In the genomic region with DNA sequence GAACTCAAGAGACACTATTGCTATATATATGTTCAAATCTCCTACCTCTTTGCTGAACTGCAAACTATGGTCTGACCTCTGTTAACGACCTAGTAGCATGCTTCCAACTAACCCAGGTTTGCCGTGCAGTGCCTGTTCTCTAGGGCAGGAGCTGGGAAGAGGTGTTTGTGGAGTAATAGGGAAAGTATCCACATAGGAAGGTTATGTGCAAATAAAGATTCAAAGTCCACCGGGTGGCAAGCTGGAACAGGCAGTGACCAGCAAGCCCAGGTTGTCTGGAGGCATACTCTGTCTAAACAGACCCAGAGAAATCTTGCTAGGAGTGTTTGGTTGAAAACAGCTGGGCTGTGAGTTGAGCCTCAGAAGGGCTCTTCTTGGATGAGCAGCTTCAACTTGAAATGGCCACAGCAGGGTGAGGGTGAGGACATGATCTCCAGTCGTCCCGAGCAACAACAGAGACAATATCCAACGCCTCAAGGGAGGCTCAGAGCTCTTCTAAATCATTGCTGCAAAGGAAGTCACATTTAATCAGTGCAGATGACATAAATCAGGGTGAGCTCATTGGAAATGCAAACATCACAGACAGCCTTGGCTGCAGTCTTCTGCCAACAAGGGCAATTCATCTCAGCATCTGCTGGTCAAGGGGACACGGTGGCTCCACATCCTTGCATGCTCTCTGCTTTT, we compare ENCODE assay signal across 15 mouse cellular contexts.
A peak's percentile ranks its signal among the peaks of the same experiment; 100 is the strongest.
DNase-seq lines count a peak whose midpoint lies in the region; ATAC-seq lines count a peak whose summit lies in the region.
"Had no signal": no experiment of that assay in that cellular context is flagged by ENCODE, and none has a peak within 500 bp of the region (broad histone marks: within the 10 kb centered on the region; RNA-seq: fewer than 3 reads in every experiment).

No protein-coding gene starts in this region.

- H3K4me2 ChIP-seq in liver, embryonic 12.5 days, result no peak overlapping the region

- no peaks in the 10 kb centered on the region for H3K9me3 ChIP-seq in liver, embryonic 12.5 days (replicated peaks)
- H3K9me3 ChIP-seq: embryonic facial prominence, embryonic 10.5 days; heart, embryonic 10.5 days; hindbrain, embryonic 10.5 days; limb, embryonic 10.5 days had no signal

- DNase-seq in liver, result no peak
- DNase-seq in kidney, adult 18-20 months, result peak; percentile 13
- peak; percentile 56 for DNase-seq in large intestine, adult 2 months (ENCODE audit: low read depth, low spot score)
- peak; percentile 53 for DNase-seq in retina, postnatal 1 day
- no peak for DNase-seq in thymus, postnatal 14 days
- no peak for DNase-seq in spleen, postnatal 10 days (ENCODE audit: low spot score in 2 of 2)
- DNase-seq: gastrocnemius, adult 2 months; lung, postnatal 14 days; thymus, postnatal 4 days had no signal

- no peaks in the 10 kb centered on the region for H3K36me3 ChIP-seq in liver, embryonic 12.5 days
- H3K36me3 ChIP-seq: embryonic facial prominence, embryonic 10.5 days; heart, embryonic 10.5 days; hindbrain, embryonic 10.5 days; limb, embryonic 10.5 days had no signal

- peak; percentile 21; the same call in 1 of the 2 replicates for ATAC-seq in liver, embryonic 12.5 days
- ATAC-seq in megakaryocyte-erythroid progenitor cell, adult 5-6 weeks (replicated peaks; ENCODE audit: low FRiP score, low TSS enrichment, poor library complexity, severe bottlenecking), result no peak

- no peaks in the 10 kb centered on the region for H3K4me1 ChIP-seq in liver, embryonic 12.5 days
- H3K4me1 ChIP-seq: heart, embryonic 10.5 days; hindbrain, embryonic 10.5 days; limb, embryonic 10.5 days had no signal

- H3K27me3 ChIP-seq in liver, embryonic 12.5 days (replicated peaks), result no peaks in the 10 kb centered on the region

- H3K9ac ChIP-seq in liver, embryonic 12.5 days, result no peak overlapping the region

- H3K27ac ChIP-seq in liver, embryonic 12.5 days, result no peak overlapping the region
- H3K27ac ChIP-seq: embryonic facial prominence, embryonic 10.5 days; gastrocnemius, adult 2 months; heart, embryonic 10.5 days; hindbrain, embryonic 10.5 days; limb, embryonic 10.5 days had no signal

- H3K4me3 ChIP-seq in liver, embryonic 12.5 days, result no peak overlapping the region
- H3K4me3 ChIP-seq: embryonic facial prominence, embryonic 10.5 days; gastrocnemius, adult 2 months; heart, embryonic 10.5 days; hindbrain, embryonic 10.5 days; limb, embryonic 10.5 days had no signal

- WGBS in liver, embryonic 12.5 days (ENCODE audit: insufficient replicate concordance), result 57% methylated on average over 7 of the region's 7 CpGs
- WGBS in large intestine, adult 2 months, result 21% methylated on average over 7 of the region's 7 CpGs

Comparison
In these comparisons a context has a peak if more than half of its experiments do, and no peak if none do; other contexts are left out.
1. DNase-seq: peak in kidney, adult 18-20 months (single experiment), large intestine, adult 2 months (single experiment) and retina, postnatal 1 day (single experiment); none in liver (single experiment), thymus, postnatal 14 days (single experiment) and spleen, postnatal 10 days (0 of 2).